Mouse (Mus musculus) testis, adult 2 months (tissue): ENCODE results near the gene Fhl3. TPM values are rescaled to one million over a fixed set of nuclear protein-coding genes. Genes with fewer than 3 reads are reported as not detected.
A peak's percentile ranks its signal among the peaks of the same experiment; 100 is the strongest.
"Not testable (repeated sequence)": the region's sequence is repeated elsewhere in the genome, so short reads cannot be mapped to it uniquely, and the experiment has no call there.

Experiments
- H3K27ac ChIP-seq: fragments of 200-500 bp; 2 replicates; pipeline ENCODE4 v1.5.1; 2012; ENCODE audit warnings: low read depth, low read length; ENCODE audit not compliant: control insufficient read depth, insufficient read depth
- H3K27me3 ChIP-seq: fragments of 200-500 bp; 2 replicates; pipeline ENCODE4 v1.6.1; 2012; ENCODE audit warnings: mild to moderate bottlenecking, low read length, moderate library complexity; ENCODE audit not compliant: control insufficient read depth, insufficient read depth
- H3K36me3 ChIP-seq: fragments of 200-500 bp; 2 replicates; pipeline ENCODE4 v1.6.1; 2012; ENCODE audit warnings: mild to moderate bottlenecking, low read length; ENCODE audit not compliant: control insufficient read depth, insufficient read depth
- H3K4me1 ChIP-seq: fragments of 200-500 bp; 2 replicates; pipeline ENCODE4 v1.6.1; 2012; ENCODE audit warnings: low read length; ENCODE audit not compliant: control insufficient read depth, insufficient read depth
- H3K4me3 ChIP-seq: fragments of 200-500 bp; 2 replicates; pipeline ENCODE4 v1.5.1; 2012; ENCODE audit warnings: low read depth, mild to moderate bottlenecking, low read length, moderate library complexity, mixed read lengths; ENCODE audit not compliant: control insufficient read depth
- CTCF ChIP-seq: fragments of 200-500 bp; IDR thresholded peaks from 2 replicates; pipeline ENCODE4 v1.5.1; 2012; ENCODE audit warnings: low read depth, mild to moderate bottlenecking, inconsistent platforms, low read length, moderate library complexity; ENCODE audit not compliant: control insufficient read depth, insufficient read depth, insufficient replicate concordance
- POLR2A ChIP-seq: fragments of 200-500 bp; IDR thresholded peaks from 2 replicates; pipeline ENCODE4 v1.6.1; 2012; ENCODE audit warnings: low read depth, mild to moderate bottlenecking, inconsistent platforms, low read length, moderate library complexity; ENCODE audit not compliant: control insufficient read depth
- polyA plus RNA-seq: library from polyadenylated mRNA; depleted of rRNA; stranded (reverse); fragments of >200 nt; gene quantifications from 2 replicates; pipeline ENCODE4 v1.2.3, GENCODE M21; 2012

The Fhl3 gene
- polyA plus RNA-seq, 1 experiment, result 1.6 TPM

DNA sequence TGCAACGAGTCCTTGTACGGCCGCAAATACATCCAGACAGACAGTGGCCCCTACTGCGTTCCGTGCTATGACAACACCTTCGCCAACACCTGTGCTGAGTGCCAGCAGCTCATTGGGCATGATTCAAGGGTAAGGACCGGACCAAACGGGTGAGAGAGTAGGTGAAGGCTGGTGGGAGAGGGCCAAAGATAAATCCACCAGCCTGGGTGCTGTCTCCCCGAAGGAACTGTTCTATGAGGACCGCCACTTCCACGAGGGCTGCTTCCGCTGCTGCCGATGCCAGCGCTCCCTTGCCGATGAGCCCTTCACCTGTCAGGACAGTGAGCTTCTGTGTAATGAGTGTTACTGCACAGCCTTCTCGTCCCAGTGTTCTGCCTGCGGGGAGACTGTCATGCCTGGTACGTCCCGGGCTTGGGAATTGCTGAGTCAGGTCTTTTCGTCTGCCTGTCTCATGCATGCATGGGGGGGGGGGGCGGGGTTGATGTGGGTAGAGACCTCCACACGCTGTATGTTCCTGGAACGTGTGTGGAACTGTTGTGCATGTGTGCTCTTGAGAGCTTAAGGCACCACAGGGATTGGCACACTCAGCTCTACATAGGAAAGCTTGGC lies 5.3 kb downstream of the Fhl3 start:
- no peaks in the 10 kb centered on the region for H3K36me3 ChIP-seq
- no peak overlapping the region for H3K27ac ChIP-seq
- H3K4me1 ChIP-seq, result peaks cover 9% of the 10 kb centered on the region
- TF ChIP-seq CTCF (no peak), POLR2A (no peak)
- no peak overlapping the region for H3K4me3 ChIP-seq
- no peaks in the 10 kb centered on the region for H3K27me3 ChIP-seq

- not testable (repeated sequence) for H3K4me1 ChIP-seq, H3K27ac ChIP-seq, H3K36me3 ChIP-seq, H3K4me3 ChIP-seq, H3K27me3 ChIP-seq
Measured at GRCm38 (mm10) chr4:124707381-124708199, 7.1 kb downstream of the Fhl3 start.

DNA sequence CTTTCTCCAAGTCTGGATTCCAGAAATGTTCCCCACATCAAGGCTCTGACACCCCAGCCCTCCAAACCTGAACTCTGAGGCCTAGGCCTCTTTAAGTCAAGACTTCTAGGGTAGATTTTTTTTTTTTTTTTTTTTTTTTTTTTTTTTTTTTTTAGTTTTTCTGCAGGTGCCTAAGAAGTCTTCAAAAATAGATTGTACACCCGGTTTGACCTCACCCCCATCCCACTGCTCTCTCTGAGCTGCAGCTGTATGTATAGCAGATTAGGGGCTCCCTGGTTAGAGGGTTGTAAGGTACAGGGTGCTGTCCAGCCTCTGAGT lies 7.7 kb downstream of the Fhl3 start:
- not testable (repeated sequence) for H3K27me3 ChIP-seq, H3K36me3 ChIP-seq, H3K4me3 ChIP-seq, H3K4me1 ChIP-seq, H3K27ac ChIP-seq

- Histone ChIP-seq H3K27me3 (no peaks in the 10 kb centered on the region), H3K4me3 (peak overlapping the region; percentile 60), H3K4me1 (peaks cover 2% of the 10 kb centered on the region; the same call in 1 of the 2 replicates), H3K36me3 (no peaks in the 10 kb centered on the region), H3K27ac (peak overlapping the region; percentile 70)
- TF ChIP-seq CTCF (no peak), POLR2A (peak; percentile 26; the same call in 1 of the 2 replicates)
Measured at GRCm38 (mm10) chr4:124708518-124709477, 8.3 kb downstream of the Fhl3 start.

GRCm38 (mm10) chr4:124709961-124710446 lies 9.5 kb downstream of the Fhl3 start:
- H3K4me3 ChIP-seq, result peak overlapping the region; percentile 39
- TF ChIP-seq POLR2A, result no peak
- no peak for TF ChIP-seq CTCF
- H3K4me1 ChIP-seq, result peaks cover 5% of the 10 kb centered on the region
- no peaks in the 10 kb centered on the region for H3K36me3 ChIP-seq
- no peaks in the 10 kb centered on the region for H3K27me3 ChIP-seq
- H3K27ac ChIP-seq, result peak overlapping the region; percentile 73

DNA sequence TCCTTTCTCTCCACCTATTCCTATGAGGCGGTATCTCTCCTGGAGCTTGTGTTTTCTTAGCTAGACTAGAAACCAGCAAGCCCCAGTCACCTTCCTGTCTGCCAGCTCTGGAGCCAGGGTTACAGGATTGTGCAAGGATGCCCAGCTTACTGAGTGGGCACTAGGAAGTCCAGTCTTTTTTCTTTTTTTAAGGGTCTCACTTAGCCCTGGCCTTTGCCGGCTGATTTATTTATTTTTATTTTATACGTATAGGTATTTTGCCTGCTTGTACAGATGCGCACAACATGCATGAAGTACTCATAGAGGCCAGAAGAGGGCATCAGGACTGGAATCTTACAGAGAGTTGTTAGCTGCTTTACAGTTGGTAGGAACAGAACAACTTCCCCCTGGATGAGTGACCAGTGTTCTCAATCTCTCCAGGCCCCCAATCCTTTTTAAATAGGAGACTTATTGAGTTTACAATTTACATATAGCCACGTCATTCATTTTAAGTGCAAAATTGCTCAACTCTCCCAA lies 10.3 kb downstream of the Fhl3 start:
- Histone ChIP-seq H3K27me3 (no peaks in the 10 kb centered on the region), H3K4me3 (no peak overlapping the region), H3K36me3 (no peaks in the 10 kb centered on the region), H3K27ac (no peak overlapping the region), H3K4me1 (peaks cover 5% of the 10 kb centered on the region)
- TF ChIP-seq POLR2A (no peak), CTCF (no peak)

GRCm38 (mm10) chr4:124712618-124713017 lies 12.1 kb downstream of the Fhl3 start:
- H3K27ac ChIP-seq, result no peak overlapping the region
- H3K4me1 ChIP-seq, result peaks cover 5% of the 10 kb centered on the region
- H3K4me3 ChIP-seq, result no peak overlapping the region
- no peak for TF ChIP-seq POLR2A
- TF ChIP-seq CTCF, result no peak
- H3K36me3 ChIP-seq, result no peaks in the 10 kb centered on the region; the same call in 1 of the 2 replicates
- no peaks in the 10 kb centered on the region for H3K27me3 ChIP-seq

DNA sequence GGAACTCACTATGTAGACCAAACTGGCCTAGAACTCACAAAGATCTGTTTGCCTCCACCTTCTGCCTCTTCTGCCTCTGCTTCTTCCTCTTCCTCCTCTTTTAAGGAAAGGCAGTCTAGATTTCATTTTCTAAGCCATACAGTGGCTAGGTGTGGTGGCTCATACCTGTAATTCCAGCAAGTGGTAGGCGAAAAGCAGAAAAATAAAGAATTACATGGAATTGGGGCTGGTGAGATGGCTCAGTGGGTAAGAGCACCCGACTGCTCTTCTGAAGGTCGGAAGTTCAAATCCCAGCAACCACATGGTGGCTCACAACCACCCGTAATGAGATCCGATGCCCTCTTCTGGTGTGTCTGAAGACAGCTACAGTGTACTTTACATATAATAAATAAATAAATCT lies 13.3 kb downstream of the Fhl3 start:
- not testable (repeated sequence) for H3K4me3 ChIP-seq, H3K36me3 ChIP-seq, H3K4me1 ChIP-seq, H3K27ac ChIP-seq, H3K27me3 ChIP-seq
